Mouse (Mus musculus): ENCODE results near the gene Kctd6. TPM values are rescaled to one million over a fixed set of nuclear protein-coding genes. Genes with fewer than 3 reads are reported as not detected.
A peak's percentile ranks its signal among the peaks of the same experiment; 100 is the strongest.
"Not testable (repeated sequence)": the region's sequence is repeated elsewhere in the genome, so short reads cannot be mapped to it uniquely, and the experiment has no call there.

Kctd6 gene
- total RNA-seq, 2 experiments from 2014 or later, result 23.5 to 24.5 TPM

DNA sequence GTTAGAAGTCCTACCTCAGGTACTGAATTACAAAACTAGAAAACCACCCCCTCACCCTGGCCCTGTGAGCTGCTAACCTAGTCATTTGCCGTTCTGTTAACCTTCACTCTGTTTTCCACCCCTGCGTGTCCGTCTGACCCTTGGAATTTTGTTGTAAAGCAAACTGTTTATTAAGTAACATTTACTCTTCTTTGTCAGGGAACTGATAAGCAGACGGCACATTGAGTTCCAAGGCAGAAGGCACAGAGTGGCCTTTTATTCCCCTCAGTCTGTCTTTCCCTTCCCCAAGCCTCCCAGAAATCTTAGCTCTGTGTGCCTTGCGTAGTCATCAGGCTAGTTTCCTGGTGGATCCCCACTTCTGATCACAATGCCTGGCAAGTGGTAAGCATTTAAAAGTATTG is 30.3 kb downstream of the Kctd6 start:
- intact Hi-C loops (cut with DNase I), result loop anchor here (5.0 kb wide), 1 partner anchor 103 kb away; no protein-coding TSS in a partner anchor
- no peak for DNase-seq

DNA sequence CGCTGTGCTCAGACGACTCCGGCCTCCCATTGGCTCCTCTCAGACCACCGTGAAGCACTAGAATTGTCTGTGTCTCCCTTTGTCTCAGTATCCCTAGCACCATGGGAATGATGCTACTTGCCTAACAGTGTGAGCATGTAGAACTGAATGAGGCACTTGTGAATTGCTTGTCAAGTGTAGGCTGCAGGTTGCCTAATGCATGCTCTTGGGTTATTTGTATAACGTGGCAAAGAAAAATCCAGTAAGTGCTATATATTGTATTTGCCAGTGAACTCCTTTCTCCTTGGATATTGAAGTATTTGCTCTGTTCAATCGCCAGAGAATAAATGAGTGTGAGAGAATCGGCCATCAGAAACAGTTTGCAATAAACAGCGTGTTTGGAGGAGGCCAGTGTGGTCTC is 32.9 kb downstream of the Kctd6 start:
- no peak for DNase-seq
- intact Hi-C loops (cut with DNase I), result no loop called here

DNA sequence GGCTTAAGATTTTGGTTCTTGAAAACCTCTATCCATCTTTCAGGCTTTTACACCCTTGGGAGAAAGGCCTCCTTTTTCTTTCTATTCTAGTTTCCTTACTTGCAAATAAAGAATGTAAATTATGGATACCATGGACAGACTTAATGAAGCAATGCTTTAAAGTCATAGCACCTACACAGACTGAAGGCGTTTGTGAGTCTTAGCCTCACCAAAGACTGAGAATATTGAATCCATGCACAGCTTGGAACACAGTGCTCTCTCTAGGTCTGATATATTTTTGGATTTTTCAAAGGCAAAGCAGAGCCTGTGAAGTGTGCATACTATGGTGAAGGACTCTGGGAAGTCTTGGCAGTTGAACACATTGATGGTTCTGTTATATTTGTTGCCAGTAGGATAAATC is 35.3 kb downstream of the Kctd6 start:
- no peak for DNase-seq
- intact Hi-C loops (cut with DNase I), result no loop called here

DNA sequence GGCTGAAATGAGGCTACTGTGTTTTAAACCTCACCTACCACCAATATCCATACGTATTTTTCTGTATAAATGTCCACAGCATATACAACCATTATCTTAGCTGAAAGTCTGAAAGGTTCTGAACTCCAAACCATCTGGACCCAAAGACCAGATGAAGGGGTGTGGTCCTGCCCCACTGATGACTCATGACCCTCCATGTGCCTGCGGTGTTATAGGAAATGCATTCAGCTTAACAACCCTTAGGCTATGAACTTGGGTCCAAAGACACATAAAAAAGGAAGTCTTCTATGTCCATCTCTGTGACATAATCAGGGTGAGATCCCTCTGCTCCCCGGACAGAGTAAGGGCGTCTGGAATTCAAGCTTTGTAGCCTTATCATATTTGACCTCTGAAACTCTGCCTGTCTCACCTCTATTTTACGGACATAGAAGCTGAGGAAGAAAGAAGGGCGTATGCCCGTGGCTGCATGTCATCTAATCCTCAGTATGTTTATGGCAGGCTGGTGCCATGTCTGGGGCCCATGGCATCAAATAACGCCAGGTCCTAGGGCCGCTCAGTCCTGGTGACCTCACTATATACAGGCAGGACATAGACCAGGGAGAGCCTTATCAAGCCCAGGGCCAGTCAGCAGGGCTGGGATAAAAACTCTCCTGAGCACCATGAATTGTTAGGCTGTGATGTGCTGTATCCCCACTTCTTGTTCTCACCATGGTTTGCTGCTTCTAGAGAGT is 36.4 kb downstream of the Kctd6 start:
- DNase-seq, result no peak

DNA sequence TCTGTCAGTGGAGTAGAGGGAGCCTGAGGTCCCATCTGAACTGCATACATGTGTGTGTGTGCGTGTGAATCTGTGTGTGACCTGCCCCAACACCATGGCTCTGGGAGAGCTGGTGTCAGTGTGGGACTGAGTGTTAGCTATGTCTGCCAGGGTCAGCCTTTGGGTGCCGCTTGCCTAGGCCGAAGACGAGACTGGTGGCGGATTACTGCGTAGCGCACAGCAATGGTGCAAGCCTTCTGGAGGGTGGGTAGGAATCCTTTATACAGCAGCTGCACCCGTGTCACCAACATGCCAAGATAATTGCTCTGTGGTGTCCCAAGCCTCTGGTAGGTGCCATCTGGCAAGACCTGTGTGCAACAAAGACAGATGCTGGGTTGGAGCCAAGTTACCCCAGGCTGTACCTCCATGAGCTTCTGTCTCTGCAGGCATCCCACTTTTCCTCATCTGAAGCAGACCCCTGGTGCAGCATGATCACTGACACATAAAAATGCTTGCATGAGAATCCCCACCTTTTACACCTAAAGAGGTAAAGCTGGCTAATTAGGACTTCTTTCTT is 37.5 kb downstream of the Kctd6 start:
- intact Hi-C loops (cut with DNase I), result loop anchor here (10.0 kb wide), 1 partner anchor 157 kb away; the partner anchor contains the start of gene Pxk
- DNase-seq, result peak; percentile 64

More for the DNA sequence above, 36.4 kb downstream of the Kctd6 start:
- intact Hi-C loops (cut with DNase I), result loop anchor here (10.0 kb wide), 1 partner anchor 156 kb away; the partner anchor contains the start of gene Pxk

DNA sequence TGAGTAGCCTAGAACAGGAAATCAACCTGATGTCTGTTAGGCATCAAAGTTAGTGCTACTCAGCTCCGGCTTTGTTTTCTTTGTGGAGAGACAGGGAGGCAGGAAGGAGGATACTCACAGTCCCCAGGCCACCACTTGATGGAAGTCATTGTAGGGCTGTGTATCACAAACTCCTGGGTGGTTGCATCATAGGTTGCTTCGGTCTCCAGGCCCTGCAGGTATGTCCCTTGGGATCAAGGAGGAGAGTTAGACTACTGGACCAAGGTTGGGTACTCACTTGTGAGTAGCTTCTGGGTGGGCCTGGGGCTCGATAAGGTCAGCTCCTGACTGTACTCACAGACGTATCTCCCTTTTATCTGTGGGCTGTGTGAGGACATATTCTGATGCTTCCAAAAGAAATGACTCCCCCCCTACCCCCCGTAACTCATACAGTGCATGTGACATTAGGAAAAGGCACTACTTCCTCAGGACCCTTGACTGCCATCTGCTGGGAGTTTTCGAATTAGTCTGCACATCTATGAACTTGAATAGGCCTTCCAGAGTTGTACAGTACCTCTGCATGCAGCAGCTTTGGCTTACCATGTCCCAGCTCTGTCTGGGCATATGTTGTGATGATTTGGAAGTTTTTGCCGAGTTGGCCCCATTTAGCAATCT is 41.3 kb downstream of the Kctd6 start:
- DNase-seq, result peak; percentile 70
- intact Hi-C loops (cut with DNase I), result loop anchor here (10.0 kb wide), 1 partner anchor 160 kb away; the partner anchor contains the start of gene Pxk

DNA sequence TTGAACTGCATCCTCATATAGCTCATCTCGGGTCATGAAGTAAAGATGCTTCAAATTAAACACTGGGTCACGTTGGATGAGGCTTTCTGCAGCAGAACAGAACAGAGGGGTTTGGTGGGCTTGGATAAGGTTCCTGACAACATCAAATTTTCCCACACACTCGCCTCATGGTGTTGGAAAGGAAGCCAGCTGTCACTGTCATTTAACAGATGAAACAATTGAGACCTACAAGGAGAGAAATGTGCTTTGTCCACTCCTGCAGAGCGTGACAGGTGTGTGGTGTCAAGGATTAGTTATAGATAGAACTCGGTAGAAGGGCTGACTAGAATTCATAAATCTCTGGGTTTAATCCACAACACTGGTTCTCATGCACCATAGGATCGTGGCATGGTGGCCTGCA is 42.1 kb downstream of the Kctd6 start:
- intact Hi-C loops (cut with DNase I), result loop anchor here (10.0 kb wide), 1 partner anchor 161 kb away; the partner anchor contains the start of gene Pxk
- DNase-seq, result no peak

DNA sequence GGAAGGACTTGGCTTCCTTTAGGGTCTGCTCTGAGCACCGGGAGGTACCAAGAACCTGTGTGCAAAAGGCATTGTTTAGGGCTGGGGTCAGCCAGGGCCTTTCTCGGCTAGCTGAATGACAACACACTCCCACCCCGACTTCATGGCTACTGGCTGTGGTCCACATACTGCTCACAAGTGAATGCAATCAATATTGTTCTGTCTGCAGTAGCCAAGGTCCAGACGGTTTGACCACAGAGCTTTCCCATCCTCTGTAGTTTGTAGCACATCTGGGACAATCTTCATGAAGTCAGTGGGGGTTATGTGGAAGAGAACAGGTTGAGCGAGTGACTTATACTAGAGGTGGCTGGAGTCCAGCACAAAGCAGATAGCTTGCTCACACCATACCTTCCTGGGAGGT is 42.9 kb downstream of the Kctd6 start:
- intact Hi-C loops (cut with DNase I), result loop anchor here (10.0 kb wide), 1 partner anchor 162 kb away; the partner anchor contains the start of gene Pxk

DNA sequence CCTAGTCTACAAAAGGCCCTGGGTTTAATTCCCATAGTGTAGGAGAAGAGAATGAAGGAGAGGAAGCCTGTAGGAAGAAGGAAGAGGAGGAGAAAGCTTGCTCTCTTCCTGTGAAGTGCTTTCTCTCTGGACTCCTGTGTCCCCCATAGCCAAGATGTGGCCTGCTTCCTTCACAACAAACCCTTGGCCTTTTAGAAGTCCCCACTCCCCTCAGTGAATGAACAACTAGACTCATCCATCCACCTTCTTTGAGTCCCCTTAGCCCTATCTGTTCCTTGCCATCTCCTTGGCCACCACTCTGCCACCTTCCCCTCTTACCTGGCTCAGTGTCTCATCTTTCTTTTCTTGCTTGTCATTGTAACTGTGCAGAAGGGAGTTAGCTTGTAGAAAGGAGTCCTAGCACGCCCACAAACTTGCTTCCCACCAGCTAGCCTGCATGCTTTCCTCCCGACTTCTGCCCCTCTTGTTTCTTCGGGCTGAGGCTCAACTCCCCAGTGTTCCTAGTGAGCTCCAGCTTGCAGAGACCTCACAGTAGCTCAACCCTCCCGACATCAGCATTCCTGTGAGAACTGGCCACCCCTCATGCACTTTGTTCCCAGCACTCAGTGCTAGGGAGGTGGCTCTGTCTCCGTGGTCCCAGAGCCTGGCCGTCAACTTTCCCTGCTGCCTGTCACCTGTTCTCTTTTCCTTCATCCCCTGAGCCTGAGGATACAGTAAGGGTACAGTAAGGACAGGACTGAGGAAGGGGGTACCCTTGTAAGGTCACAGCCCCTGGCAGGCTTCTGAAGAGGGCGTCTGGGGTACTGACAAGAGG is 43.8 kb downstream of the Kctd6 start:
- intact Hi-C loops (cut with DNase I), result loop anchor here (10.0 kb wide), 1 partner anchor 163 kb away; the partner anchor contains the start of gene Pxk
- no peak for DNase-seq

More for the DNA sequence above, 42.9 kb downstream of the Kctd6 start:
- no peak for DNase-seq

DNA sequence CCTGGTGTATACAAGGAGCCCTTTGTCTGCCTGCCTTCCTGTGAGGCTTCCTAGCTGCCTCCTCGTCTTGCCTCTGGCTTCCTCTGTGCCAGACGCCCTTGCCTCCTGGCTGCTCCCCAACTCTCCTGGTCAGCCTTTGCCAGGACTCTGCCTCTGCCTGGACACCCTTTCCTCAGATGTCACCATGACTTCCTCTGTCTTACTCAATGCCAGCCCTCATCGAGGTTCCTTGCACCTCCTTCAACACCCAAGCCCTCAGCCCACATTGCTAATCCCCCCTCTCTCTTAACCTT is 44.3 kb downstream of the Kctd6 start:
- intact Hi-C loops (cut with DNase I), result loop anchor here (10.0 kb wide), 1 partner anchor 163 kb away; the partner anchor contains the start of gene Pxk
- DNase-seq, result no peak

DNA sequence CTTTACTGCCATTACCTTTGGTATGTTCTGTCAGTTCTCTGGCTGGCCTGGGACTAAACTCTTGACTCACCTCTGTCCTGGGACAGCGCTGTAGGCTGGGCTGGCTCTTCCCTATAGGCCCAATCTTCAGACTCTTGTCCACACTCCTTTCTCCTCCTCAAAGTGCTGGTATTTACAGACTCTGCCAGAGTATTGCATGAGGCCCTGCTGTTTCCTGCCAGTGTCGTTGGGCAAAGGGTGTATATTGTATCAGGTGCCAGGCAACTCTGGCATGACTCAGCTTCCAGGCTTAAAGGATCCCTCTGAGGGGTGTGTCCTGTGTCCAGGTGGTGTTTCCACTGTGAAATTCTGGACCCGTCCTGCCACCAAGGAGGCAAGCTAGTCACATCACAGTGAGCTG is 44.8 kb downstream of the Kctd6 start:
- DNase-seq, result no peak
- intact Hi-C loops (cut with DNase I), result loop anchor here (10.0 kb wide), 1 partner anchor 164 kb away; the partner anchor contains the start of gene Pxk

DNA sequence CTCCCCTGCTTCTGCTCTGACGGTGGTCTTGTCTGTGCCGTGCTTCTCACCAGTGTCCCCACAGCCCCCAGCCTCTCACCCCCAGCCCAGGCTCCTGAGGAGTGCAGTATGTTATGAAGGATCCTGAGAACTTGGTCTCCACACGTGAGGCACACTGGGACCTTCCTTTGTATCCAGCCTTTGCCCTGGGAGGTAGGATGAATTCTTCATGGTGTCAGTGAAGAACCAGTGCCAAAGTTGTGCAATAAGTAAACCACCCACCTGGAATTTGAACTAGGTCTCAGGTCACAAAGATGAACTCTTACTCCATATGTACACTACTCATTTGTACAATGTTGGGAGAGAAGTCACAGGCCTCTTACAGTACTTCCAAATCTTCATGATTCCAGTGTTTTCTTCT is 45.2 kb downstream of the Kctd6 start, which contains the start of gene Acox2:
Acox2 (minus strand) TSS at position 188 of the 400 bp plus-strand sequence.
- intact Hi-C loops (cut with DNase I), result loop anchor here (10.0 kb wide), 1 partner anchor 164 kb away; the partner anchor contains the start of gene Pxk
- DNase-seq, result no peak

DNA sequence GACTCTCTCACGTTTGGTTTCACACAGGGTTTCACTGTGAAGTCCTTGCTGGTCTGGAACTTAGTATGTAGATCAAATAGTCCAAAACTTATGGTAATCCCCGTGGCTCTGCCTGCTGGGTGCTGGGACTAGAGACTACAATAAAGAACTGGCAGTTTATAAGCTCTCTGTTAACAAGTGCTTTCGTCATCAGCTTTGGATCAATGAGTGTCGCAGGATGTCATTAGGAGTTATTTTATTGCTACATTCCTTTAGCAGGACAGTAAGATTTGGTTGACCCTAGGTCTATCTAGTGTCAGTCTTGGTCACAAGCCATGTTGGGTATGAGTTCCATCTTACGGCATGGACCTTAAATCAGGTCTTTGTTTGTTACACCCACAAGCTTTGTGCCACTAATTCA is 46.3 kb downstream of the Kctd6 start:
- intact Hi-C loops (cut with DNase I), result no loop called here
- DNase-seq, result no peak

DNA sequence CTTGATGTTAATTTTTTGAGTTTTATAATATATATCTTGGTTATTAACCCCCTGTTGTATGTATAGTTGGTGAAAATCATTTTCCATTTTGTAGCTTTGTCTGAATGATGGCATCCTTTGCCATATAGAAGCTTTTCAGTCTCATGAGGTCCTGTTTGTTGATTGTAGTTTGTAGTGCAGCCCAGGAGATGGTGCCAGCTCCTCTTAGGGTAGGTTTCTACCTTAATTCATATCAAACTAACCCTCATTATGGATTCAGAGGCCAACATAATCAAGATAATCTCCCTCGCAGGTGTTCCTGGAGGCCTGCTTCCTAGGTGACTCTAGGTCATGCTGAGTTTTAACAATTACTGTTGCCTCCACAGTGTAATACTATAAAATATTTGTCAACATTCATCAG is 48.3 kb downstream of the Kctd6 start:
- intact Hi-C loops (cut with DNase I), result no loop called here
- no peak for DNase-seq

DNA sequence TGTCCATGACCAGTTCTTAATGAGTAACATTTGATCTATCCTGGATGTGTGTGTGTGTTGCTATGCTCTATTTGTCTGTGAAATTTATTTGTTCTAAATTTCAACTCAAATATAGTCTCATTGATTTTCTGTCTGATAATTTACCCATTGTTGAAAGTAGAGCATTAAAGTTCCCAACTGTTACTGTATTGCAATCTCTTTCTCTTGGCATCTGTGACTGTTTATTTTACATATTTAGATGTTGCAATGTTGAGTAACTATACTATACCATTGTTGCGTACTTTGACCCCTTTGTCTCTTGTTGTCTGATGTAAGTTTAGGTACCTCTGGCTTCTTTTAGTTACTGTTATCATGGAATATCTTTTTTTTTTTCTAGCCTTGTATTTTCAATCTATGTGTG is 50.4 kb downstream of the Kctd6 start:
- intact Hi-C loops (cut with DNase I), result no loop called here
- no peak for DNase-seq

DNA sequence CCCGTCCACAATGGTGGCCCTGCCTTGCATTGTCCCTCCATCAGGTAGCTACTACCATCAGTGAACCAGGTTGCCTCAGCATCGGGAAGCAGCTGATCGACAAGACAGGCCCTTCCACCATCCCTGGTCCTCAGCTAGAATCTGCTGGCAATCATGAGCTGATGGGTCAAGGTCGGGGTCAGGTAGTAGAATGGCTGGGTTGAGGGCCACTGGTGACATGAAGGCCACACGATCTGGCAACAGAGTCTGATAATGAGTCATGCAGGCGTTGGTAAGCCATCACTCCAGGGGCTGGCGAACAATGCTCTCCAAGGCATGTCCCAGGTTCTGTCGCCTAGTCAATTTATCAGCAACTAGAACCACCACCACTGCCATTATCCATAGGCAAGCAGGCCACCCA is 57.3 kb downstream of the Kctd6 start:
- intact Hi-C loops (cut with DNase I); DNase-seq: not testable (repeated sequence)

Data from left cerebral cortex, postnatal 4 days (tissue).